Mouse (Mus musculus) bone marrow macrophage, adult 2 months (primary cell): ENCODE results near the gene Elac2. TPM values are rescaled to one million over a fixed set of nuclear protein-coding genes. Genes with fewer than 3 reads are reported as not detected.

Experiments
- H3K27ac ChIP-seq: 2 replicates; pipeline ENCODE4 v1.5.1; 2012; ENCODE audit warnings: low read depth, low read length; ENCODE audit not compliant: insufficient read depth
- H3K4me1 ChIP-seq: 2 replicates; pipeline ENCODE4 v1.6.1; 2012; ENCODE audit warnings: low read length; ENCODE audit not compliant: control insufficient read depth, insufficient read depth
- H3K4me3 ChIP-seq: 2 replicates; pipeline ENCODE4 v1.5.1; 2012; ENCODE audit warnings: mild to moderate bottlenecking, low read length, moderate library complexity; ENCODE audit not compliant: insufficient read depth
- CTCF ChIP-seq: IDR thresholded peaks from 2 replicates; pipeline ENCODE4 v1.5.1; 2012; ENCODE audit warnings: low read depth, mild to moderate bottlenecking, low read length, moderate library complexity
- POLR2A ChIP-seq: IDR thresholded peaks from 2 replicates; pipeline ENCODE4 v1.6.1; 2012; ENCODE audit warnings: mild to moderate bottlenecking, low read depth, low read length, borderline replicate concordance
- polyA plus RNA-seq: library from polyadenylated mRNA; stranded (reverse); fragments of >200 nt; gene quantifications from 2 replicates; pipeline ENCODE4 v1.2.4, GENCODE M21; 2012; ENCODE audit not compliant: missing spikeins, insufficient read depth, insufficient read length

Gene Elac2
- polyA plus RNA-seq, 1 experiment = 9.4 TPM

GRCm38 (mm10) chr11:65049090-65049489 is 70.3 kb downstream of the Elac2 start:
- no peak for TF ChIP-seq CTCF
- TF ChIP-seq POLR2A = no peak
- no peaks in the 10 kb centered on the region for H3K4me1 ChIP-seq
- H3K27ac ChIP-seq = no peak overlapping the region
- H3K4me3 ChIP-seq = no peak overlapping the region

GRCm38 (mm10) chr11:65050819-65051218 is 72.0 kb downstream of the Elac2 start:
- TF ChIP-seq CTCF (no peak), POLR2A (no peak)
- H3K4me3 ChIP-seq = no peak overlapping the region
- H3K27ac ChIP-seq = no peak overlapping the region
- H3K4me1 ChIP-seq = no peaks in the 10 kb centered on the region

Other genes with a start within 250 kb of the Elac2 start
- gene 1700086D15Rik, start 180.9 kb downstream of the Elac2 start, polyA plus RNA-seq = not detected in 2 replicates
- gene Arhgap44, start 183.9 kb downstream of the Elac2 start, polyA plus RNA-seq = not detected in 2 replicates